Mouse (Mus musculus) left cerebral cortex, adult 2 months (tissue): Measurements from ENCODE around the gene Dip2b. TPM values are rescaled to one million over a fixed set of nuclear protein-coding genes. Genes with fewer than 3 reads are reported as not detected.

ENCODE experiments used
- DNase-seq, 2 experiments: peaks; one replicate each; pipeline ENCODE4 v3.0.0; 2021 to 2022; ENCODE audit warnings: low spot score in 2 of 2, mixed read lengths in 1 of 2; ENCODE audit errors: extremely low spot score in 1 of 2
- H3K27ac ChIP-seq: fragments of 200-600 bp; 2 replicates; pipeline ENCODE4 v1.8.1; 2022
- H3K4me3 ChIP-seq: fragments of 200-600 bp; 2 replicates; pipeline ENCODE4 v1.8.1; 2022
- CTCF ChIP-seq: fragments of 200-600 bp; IDR thresholded peaks from 2 replicates; pipeline ENCODE4 v1.8.1; 2022; ENCODE audit warnings: antibody characterized with exemption, mild to moderate bottlenecking, moderate library complexity
- intact Hi-C: fragments of 180-260 bp; cut with DNase I; formaldehyde crosslinking; loops from one replicate; pipeline ENCODE4 v1.15.1; 2025
- total RNA-seq, 2 experiments: library from RNA; stranded (reverse); gene quantifications; 2 replicates each; pipeline ENCODE4 v1.2.3; 2021

Gene Dip2b
- total RNA-seq, 2 experiments from 2014 or later, result 62.6 to 71.3 TPM

DNA sequence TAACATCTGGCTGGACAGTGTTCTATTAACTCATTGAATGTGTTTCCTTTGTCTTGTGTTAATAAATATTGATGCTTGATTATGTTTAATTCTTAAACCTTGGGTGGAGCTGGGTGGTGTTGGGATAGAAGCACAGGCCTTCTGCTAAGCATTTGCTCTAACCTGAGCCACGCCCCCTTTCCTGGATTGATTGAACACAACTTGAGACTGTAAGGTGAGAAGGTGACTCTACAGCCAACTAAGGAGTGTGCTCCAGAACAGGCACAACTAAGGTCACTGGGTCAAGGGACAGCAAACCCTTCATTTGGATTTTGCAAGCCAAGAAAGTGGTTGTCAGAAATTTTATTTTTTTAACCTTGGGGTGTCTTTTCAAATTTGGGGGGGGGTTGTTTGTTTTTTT, 180.9 kb downstream of the Dip2b start:
- intact Hi-C loops, result no loop called here
- Histone ChIP-seq H3K4me3 (no peak overlapping the region), H3K27ac (no peak overlapping the region)
- no peak for DNase-seq
- TF ChIP-seq CTCF, result no peak

DNA sequence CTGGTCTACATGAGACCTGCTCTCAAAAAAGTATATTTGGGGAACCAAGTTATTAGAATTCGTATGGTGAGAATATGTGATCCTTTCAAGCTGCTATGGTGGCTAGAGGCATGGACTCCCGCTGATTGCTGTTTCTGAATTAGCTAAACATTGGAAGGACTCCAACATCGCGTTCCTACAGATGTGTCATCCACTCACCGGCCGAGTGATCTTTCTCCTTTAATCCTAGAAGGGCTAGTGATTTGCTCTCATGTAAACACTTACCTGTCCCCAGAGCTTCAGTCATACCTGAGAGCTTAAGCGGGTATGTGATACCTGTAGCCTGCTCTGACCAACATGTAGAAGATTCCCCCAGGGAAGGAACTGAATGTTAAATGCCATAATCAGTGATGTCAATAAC, 182.5 kb downstream of the Dip2b start:
- H3K27ac ChIP-seq, result no peak overlapping the region
- no peak for DNase-seq
- no peak overlapping the region for H3K4me3 ChIP-seq
- intact Hi-C loops, result no loop called here
- no peak for TF ChIP-seq CTCF

DNA sequence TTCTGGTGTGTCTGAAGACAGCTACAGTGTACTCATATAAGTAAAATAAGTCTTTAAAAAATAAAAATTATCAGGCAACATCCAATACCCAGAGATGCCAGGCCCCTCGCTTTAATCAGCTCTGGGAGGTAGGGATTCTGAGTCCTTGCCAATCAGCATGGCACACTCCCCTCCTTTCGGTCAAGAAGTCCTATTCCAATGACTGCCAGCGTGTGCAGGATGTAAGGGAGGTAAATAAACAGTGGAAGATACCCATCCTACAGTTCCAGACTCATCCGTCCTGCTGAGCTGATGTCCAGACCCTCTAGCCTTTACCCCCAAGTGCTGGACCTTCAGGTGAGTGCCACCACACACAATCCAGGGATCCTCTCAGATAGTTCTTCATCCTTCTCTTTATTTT, 186.9 kb downstream of the Dip2b start:
- DNase-seq, result no peak
- H3K4me3 ChIP-seq, result no peak overlapping the region
- no peak for TF ChIP-seq CTCF
- H3K27ac ChIP-seq, result no peak overlapping the region
- intact Hi-C loops, result loop anchor here (5.0 kb wide), 1 partner anchor 188 kb away; the partner anchor contains the start of gene Dip2b

DNA sequence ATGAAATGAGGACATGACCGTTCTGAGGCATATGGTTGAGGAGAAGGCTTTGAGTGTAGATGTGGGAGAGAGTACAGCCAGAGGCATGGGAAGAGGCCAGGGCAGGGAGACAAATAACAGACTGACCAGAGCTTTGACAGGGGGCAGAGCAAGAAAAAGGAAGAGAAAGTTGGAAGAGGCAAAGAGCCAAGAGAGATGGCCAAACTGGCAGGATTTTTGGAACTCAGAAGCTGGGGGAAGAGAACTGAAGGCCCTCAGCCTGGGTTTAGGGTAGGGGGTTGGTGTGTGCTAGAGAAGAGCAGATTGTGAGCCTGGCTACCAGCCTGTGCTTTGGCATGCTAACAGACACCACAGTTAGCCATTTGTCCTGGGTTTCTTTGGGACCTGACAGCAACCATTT, 187.4 kb downstream of the Dip2b start:
- TF ChIP-seq CTCF, result no peak
- H3K4me3 ChIP-seq, result no peak overlapping the region
- DNase-seq, result no peak
- intact Hi-C loops, result loop anchor here (5.0 kb wide), 1 partner anchor 189 kb away; the partner anchor contains the start of gene Dip2b
- no peak overlapping the region; the same call in 1 of the 2 replicates for H3K27ac ChIP-seq

DNA sequence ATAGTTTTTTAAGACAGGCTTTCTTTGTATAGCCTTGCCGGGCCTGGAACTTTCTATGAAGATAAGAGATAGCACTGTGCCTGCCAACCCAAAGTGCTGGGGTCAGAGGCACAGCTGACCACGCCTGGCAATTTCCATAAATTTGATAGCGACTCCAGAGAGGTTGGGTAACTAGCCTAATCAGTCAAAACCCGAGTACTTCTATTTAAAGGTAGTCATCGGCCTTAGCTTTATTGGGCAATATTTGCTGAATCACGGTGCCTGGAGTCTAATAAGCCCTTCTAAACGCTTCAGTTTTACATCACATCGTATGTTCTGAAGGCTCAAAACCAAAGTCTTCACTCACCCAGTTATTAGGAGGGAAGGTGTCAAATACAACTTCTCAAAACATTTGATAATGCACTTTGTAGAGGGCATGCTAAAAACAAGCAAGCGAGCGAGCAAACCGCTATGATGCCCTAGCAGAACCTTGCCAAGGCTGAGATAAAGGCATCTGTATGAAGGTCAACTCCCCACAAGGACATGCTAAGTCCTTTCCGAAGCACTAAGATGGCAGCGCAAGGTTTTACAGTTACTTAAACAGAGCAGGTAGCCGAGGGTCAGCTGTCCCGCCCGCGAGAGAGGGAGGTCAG, 188.7 kb downstream of the Dip2b start:
- intact Hi-C loops, result loop anchor here (5.0 kb wide), 1 partner anchor 190 kb away; the partner anchor contains the start of gene Dip2b
- DNase-seq, result no peak
- H3K4me3 ChIP-seq, result peak overlapping the region; percentile 84
- peak overlapping the region; percentile 99 for H3K27ac ChIP-seq
- no peak for TF ChIP-seq CTCF

DNA sequence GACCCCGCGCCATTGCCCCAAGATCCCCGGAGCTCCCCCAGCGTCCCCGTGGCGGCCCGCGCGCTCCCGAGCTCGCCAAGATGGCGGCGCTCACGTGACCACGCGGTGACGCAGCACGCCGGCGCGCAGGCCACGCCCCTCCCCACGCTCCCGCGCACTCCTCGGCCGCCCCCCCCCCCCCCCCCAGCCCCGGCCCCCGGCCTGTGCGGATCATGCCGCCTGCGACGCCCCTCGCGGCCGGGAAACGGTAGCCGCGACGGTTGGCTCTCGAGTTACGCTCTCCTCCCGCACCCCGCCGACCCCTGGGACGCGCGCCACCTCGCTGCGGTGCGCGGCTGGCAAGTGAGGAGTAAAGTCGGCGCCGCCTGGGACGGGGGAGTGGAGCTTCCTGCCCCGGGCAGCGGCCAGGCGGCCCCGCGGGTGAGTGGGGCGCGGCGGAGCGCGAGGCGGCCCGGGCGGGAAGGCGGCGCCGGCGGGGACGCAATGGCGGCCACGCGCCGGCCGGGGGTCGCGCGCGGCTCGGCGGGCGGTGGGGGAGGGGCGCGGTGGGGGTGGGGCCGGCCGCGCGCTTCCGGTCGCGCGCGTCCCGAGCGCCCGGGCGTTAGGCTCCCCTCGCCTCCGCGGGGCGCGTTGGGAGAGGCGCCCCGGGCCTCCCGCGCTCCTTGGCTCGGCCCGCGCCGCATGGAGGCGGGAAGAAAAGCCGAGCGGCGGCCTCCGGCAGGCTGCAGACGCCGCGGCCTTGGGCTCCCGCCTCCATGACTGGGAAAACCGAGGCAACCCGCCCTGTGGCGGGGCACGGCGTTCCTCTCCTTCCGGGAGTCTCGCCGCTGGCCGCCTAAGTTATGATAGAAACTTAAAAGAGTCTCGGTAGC, 189.4 kb downstream of the Dip2b start, which contains the start of gene Atf1:
Atf1 (plus strand) TSS at position 157 of the 872 bp plus-strand sequence.
- DNase-seq, result peak; percentile 91 to 92
- H3K27ac ChIP-seq, result peak within 1 kb of the TSS; percentile 99
- peak; percentile 20; the same call in 1 of the 2 replicates for TF ChIP-seq CTCF
- intact Hi-C loops, result loop anchor here (5.0 kb wide), 1 partner anchor 191 kb away; the partner anchor contains the start of gene Dip2b
- peak within 1 kb of the TSS; percentile 84 for H3K4me3 ChIP-seq

DNA sequence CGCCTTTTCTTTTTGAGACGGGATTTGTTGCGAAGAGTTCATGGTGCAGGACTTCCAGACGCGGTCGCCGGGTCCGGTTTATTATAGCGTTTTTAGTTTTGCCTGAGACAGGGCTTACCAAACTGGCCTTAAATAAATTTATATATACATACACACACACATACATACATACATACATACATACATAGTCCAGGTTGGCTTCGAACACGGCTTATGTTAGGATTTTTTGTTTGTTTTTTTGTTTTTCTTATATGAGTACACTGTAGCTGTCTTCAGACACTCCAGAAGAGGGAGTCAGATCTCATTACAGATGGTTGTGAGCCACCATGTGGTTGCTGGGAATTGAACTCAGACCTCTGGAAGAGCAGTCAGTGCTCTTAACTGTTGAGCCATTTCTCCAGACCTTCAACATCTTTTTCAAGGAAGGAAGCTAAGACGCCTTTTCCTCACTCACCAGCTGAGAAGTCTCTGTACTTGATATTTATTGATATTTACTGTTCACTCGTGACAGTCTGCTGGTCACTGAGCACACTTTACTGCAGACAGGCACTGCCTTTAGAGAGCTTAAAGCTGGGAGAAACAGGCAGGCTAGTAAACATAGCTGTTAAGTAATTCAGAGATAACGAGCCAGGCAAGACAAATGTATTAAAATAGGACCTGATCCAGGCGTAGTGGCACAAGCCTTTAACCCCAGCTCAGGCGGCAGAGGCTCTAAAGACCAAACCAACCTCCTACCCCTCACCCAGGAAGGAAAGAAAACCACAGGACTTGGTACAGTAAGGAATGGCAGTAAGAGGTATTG, 190.3 kb downstream of the Dip2b start:
- H3K27ac ChIP-seq, result peak overlapping the region; percentile 91
- no peak for DNase-seq
- H3K4me3 ChIP-seq, result peak overlapping the region; percentile 76
- peak; percentile 24 for TF ChIP-seq CTCF
- intact Hi-C loops, result loop anchor here (5.0 kb wide), 1 partner anchor 191 kb away; the partner anchor contains the start of gene Dip2b

DNA sequence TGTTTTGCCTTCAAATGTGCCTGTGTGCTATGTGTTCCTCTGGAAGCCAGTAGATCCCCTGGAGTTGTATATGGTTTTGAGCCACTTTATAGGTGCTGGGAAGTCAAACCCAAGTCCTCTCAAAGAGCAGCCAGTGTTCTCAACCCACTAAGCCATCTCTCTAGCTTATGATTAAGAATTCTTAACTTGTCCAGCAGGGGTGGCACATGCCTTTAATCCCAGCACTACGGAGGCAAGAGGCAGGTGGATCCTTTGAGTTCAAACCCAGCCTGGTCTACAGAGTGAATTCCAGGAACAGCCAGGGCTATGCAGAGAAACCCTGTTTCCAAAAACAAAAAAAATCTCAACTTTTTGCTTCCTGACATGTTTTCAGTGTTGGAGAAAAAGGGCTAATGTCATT, 192.2 kb downstream of the Dip2b start:
- no peak overlapping the region for H3K4me3 ChIP-seq
- no peak overlapping the region for H3K27ac ChIP-seq
- no peak for DNase-seq
- intact Hi-C loops, result no loop called here
- no peak; the same call in 1 of the 2 replicates for TF ChIP-seq CTCF

DNA sequence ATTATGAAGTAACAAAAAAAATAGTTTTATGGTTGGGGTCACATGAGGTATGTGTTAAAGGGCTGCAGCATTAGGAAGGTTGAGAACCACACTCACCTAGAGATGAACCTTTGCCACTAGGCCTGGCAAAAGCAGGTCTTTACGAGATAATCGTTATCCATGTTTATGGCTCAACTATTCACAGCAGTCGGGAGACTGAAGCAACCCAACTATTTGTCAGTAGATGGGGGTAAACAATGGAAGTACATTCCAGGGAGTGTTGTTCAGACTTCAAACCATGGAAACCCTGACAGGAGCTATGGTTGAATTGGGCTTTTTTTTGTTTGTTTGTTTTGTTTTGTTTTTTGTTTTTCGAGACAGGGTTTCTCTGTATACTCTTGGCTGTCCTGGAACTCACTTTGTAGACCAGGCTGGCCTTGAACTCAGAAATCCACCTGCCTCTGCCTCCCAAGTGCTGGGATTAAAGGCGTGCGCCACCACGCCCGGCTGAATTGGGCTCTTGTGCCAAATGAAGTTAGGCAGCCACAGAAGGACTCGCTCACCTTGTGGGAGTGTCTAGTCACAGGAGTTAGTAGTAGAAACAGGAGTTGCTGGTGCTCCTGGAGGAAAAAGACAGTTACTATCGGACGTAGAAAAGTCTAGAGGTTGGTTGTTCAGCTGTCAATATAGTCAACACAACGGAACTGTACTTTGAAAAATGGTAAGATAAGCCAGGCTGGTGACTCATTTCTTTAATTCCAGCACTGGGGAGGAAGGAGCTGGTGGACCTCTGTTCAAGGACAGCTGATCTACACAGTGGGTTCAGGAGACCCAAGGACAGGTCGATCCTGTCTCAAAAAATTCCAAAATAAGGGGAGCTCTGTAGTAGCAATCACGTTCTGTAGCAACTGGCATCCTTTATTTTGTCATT, 193.4 kb downstream of the Dip2b start:
- H3K27ac ChIP-seq, result no peak overlapping the region
- H3K4me3 ChIP-seq, result no peak overlapping the region
- no peak for DNase-seq
- intact Hi-C loops, result no loop called here
- no peak for TF ChIP-seq CTCF

DNA sequence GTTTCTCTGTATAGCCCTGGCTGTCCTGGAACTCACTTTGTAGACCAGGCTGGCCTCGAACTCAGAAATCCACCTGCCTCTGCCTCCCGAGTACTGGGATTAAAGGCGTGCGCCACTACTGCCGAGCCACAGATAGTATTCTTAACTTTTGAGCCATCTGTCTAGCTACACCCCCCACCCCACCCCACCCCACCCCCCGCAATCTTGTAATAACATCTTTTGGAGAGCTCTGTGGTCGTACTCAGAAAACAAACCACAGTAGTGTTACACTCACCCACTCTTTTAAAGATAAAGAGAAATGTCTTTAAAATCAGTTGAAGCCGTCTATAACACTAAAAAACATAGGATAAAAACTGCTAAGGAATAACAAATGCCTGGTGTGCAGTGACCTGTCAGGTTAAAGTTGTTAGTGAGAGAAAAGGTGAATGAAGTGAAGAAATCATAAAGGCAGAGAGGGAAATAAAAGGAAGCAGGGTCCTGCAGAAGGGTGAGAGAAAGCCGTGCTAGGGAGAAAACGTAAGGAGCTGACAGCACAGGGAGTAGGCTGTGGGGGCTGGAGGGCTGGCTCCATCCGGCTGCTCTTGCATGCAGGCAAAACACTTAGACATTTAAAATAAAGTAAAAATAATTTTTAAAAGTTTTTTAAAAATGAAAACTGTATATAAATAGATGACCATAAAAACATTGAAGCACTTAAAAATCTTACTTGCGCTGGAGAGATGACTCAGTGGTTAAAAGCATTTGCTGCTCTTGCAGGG, 196.9 kb downstream of the Dip2b start:
- no peak for TF ChIP-seq CTCF
- intact Hi-C loops, result loop anchor here (5.0 kb wide), 2 partner anchors 67 to 208 kb away; partner anchors contain the start of gene Mettl7a1
- H3K4me3 ChIP-seq, result no peak overlapping the region
- DNase-seq, result no peak
- peak overlapping the region; percentile 71 for H3K27ac ChIP-seq
